Mouse (Mus musculus): ENCODE data around the gene Zfp654.

DNA sequence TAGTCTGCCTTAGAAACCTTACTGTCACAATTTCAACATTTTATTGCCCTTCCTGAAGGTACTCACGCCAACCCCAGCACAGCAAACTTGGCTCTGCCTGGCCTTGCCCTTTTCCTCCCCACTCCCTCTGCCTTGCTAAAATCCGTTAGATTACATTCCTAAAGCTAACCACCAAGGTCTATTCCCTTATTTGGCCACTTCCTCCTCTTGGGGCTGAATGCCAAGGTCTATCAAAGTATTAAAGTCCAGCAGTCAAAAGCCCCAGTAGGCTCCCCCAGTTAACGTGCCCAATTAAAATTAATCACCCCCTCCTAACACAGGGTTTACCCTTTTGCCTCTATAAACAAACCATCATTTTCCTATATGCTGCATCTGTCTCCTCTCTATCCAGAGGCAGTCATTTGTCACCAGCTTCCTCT is 33.0 kb upstream of the Zfp654 start:
- TF ChIP-seq CTCF (IDR thresholded peaks at IDR 0.05; ENCODE audit: control insufficient read depth, insufficient read depth, insufficient read length), result no peak
- TF ChIP-seq MAX (IDR thresholded peaks at IDR 0.05), result no peak
- TF ChIP-seq USF1 (IDR thresholded peaks at IDR 0.05; ENCODE audit: low read depth), result no peak
- TF ChIP-seq CEBPB (IDR thresholded peaks at IDR 0.05; ENCODE audit: low read depth), result no peak
